Mouse (Mus musculus) limb, embryonic 15.5 days (tissue): ENCODE measurements around the gene Gm3625. TPM values are rescaled to one million over a fixed set of nuclear protein-coding genes. Genes with fewer than 3 reads are reported as not detected.
"Not testable (repeated sequence)": the region's sequence is repeated elsewhere in the genome, so short reads cannot be mapped to it uniquely, and the experiment has no call there.

Source experiments
- ATAC-seq: fragments of 200-750 bp; cut with Nextera tagmentation; 2 replicates; pipeline ENCODE4 v1.8.0; 2017; ENCODE audit warnings: low read depth, moderate TSS enrichment; ENCODE audit not compliant: insufficient number of reproducible peaks, low FRiP score, low TSS enrichment
- H3K27ac ChIP-seq: fragments of 300-500 bp; sonication (generic); 2 replicates; pipeline ENCODE4 v1.5.1; 2015; ENCODE audit warnings: moderate library complexity, mild to moderate bottlenecking, inconsistent platforms
- H3K27me3 ChIP-seq: fragments of 300-500 bp; sonication (generic); 2 replicates; pipeline ENCODE4 v1.6.1; 2015; ENCODE audit warnings: inconsistent platforms
- H3K36me3 ChIP-seq: fragments of 300-500 bp; sonication (generic); 2 replicates; pipeline ENCODE4 v1.6.1; 2015; ENCODE audit warnings: inconsistent platforms
- H3K4me1 ChIP-seq: fragments of 300-500 bp; sonication (generic); 2 replicates; pipeline ENCODE4 v1.6.1; 2015; ENCODE audit warnings: inconsistent platforms
- H3K4me2 ChIP-seq: fragments of 300-500 bp; sonication (generic); 2 replicates; pipeline ENCODE4 v1.6.1; 2015; ENCODE audit warnings: mild to moderate bottlenecking, inconsistent platforms
- H3K4me3 ChIP-seq: fragments of 300-500 bp; sonication (generic); 2 replicates; pipeline ENCODE4 v1.5.1; 2015; ENCODE audit warnings: mild to moderate bottlenecking, inconsistent platforms
- H3K9ac ChIP-seq: fragments of 300-500 bp; sonication (generic); 2 replicates; pipeline ENCODE4 v1.6.1; 2015; ENCODE audit warnings: inconsistent platforms
- H3K9me3 ChIP-seq: fragments of 300-500 bp; sonication (generic); 2 replicates; pipeline ENCODE4 v1.6.1; 2016; ENCODE audit warnings: inconsistent platforms
- WGBS: fragments of 180-500 bp; shearing (Covaris S2); methylation state at CpG from one replicate; pipeline ENCODE4 v1.1.7; 2015; 5-methylcytosine and 5-hydroxymethylcytosine counted together
- polyA plus RNA-seq: library from polyadenylated mRNA; unstranded; fragments of >200 nt; fragmentation: Nextera tagmentation; extraction: Ambion mirVana; gene quantifications from 2 replicates; pipeline ENCODE4 v1.2.1, GENCODE M21; 2015

Gene Gm3625
- polyA plus RNA-seq, 1 experiment from 2014 or later: not detected

DNA sequence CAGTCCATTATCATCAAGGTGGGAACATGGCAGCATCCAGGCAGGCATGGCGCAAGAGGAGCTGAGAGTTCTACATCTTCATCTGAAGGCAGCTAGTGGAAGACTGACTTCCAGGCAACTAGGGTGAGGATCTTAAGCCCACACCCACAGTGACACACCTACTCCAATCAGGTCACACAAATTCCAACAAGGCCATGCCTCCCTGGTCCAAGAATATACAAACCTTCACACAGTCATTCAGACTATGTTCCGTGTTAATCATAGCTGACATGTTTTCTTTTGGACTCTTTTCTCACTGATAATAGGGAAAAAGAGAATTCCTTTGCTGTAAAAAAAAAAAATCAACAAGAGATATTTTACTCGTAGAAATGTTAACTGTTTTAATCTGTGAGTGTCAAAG is 39.0 kb downstream of the Gm3625 start:
- H3K9me3 ChIP-seq, H3K9ac ChIP-seq, H3K27ac ChIP-seq, H3K36me3 ChIP-seq, H3K4me3 ChIP-seq, ATAC-seq, H3K4me1 ChIP-seq, H3K27me3 ChIP-seq, H3K4me2 ChIP-seq: not testable (repeated sequence)
- WGBS: 85% methylated on average over 3 of the region's 3 CpGs

DNA sequence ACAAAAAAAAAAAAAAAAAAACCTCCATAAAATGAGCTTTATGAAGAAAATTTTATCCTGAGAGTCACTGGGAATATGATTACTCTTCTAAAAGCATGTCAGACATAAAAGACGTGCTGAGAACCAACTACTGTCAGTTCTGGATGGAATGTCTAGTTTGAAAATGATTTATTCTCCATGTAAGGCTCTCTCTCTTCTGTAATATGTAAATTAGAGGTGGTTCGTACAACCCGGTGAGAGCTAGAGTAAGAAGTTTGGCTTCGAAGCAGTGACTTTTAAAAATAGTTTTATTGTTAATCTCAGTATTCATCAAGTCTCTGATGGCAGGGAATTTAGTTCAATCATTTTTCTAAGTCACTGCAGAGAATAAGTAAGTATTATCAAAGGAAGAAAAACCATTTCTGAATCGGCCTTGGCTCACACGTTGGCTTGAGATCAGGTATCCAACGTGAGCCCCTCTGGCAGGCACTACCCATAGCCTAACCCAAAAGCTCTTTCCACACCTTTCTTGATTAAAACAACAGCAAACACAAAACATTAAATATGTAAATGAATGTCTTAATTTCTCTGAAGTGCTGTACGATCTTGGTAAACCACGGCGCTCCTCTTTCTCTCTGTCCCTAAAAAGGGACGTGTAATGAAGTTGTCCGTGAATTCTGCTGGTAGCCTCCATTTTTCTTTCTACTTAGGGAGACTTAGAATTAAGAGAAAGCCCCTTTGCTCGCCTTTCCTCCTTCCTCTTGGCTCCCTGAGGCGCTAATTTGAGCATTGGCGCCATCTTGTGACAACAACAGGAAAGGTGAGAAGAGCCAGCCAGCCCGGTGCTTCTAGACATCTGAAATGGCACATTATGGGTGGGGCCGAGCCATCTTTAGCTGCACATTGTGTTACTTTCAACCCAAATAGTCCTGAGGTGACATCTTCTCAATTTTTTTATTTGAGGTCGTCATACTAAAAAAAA is 44.4 kb downstream of the Gm3625 start:
- no peaks in the 10 kb centered on the region for H3K9me3 ChIP-seq
- no peak overlapping the region for H3K9ac ChIP-seq
- no peaks in the 10 kb centered on the region for H3K36me3 ChIP-seq
- peaks cover 19% of the 10 kb centered on the region for H3K4me1 ChIP-seq
- H3K27ac ChIP-seq: peak overlapping the region; percentile 57; the same call in 1 of the 2 replicates
- WGBS: 13% methylated on average over 18 of the region's 18 CpGs
- no peaks in the 10 kb centered on the region for H3K27me3 ChIP-seq
- H3K4me2 ChIP-seq: peak overlapping the region; percentile 41
- peak overlapping the region; percentile 27 for H3K4me3 ChIP-seq
- ATAC-seq: no peak

- no peak for ATAC-seq
- no peaks in the 10 kb centered on the region for H3K36me3 ChIP-seq
- no peak overlapping the region for H3K4me3 ChIP-seq
- H3K4me1 ChIP-seq: peaks cover 19% of the 10 kb centered on the region
- H3K27me3 ChIP-seq: no peaks in the 10 kb centered on the region
- H3K27ac ChIP-seq: peak overlapping the region; percentile 57; the same call in 1 of the 2 replicates
- no peak overlapping the region; the same call in 1 of the 2 replicates for H3K4me2 ChIP-seq
- whole genome bisulfite sequencing: 47% methylated on average over 14 of the region's 14 CpGs
- H3K9me3 ChIP-seq: no peaks in the 10 kb centered on the region
- no peak overlapping the region for H3K9ac ChIP-seq
Observed at GRCm38 (mm10) chr12:4547557-4547956, 45.2 kb downstream of the Gm3625 start.

DNA sequence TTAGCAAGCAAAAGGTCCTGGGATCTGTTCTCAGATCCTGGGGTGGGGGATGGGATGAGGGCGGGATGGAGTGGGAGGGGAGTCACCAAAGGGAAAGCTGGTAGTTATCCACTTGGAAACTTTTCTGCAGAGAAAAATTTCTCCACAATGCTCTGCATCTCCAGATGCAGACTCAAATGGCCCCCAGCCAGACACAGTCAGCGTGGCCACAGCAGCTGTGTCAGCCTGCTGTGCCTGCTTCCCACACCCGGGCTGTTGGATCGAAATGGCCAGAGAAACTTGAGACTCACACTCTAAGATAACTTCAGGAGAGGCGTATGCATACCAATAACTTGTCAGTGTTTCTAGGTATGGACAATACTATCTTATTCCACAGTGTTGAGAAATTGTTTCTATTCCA is 46.2 kb downstream of the Gm3625 start:
- no peak overlapping the region for H3K9ac ChIP-seq

DNA sequence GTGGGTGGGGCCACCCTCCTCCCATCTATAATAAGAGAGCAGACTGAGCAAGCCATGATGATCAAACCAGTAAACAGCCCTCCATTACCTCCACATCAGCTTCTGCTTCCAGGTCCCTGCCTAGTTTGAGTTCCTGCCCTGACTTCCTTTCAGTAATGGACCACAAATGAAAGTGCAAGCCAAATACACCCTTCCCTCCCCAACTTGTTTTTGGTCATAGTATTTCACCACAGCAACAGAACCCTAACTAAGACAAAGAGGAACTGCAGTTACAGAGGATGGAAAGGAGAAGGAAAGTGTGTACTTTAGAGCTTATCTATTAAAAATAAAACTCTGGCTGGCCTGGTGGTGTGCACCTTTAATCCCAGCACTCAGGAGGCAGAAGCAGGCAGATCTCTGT is 47.3 kb downstream of the Gm3625 start:
- Histone ChIP-seq H3K4me3 (no peak overlapping the region), H3K27me3 (no peaks in the 10 kb centered on the region), H3K9ac (no peak overlapping the region), H3K27ac (no peak overlapping the region), H3K4me1 (peaks cover 14% of the 10 kb centered on the region), H3K36me3 (no peaks in the 10 kb centered on the region), H3K4me2 (no peak overlapping the region), H3K9me3 (no peaks in the 10 kb centered on the region)
- ATAC-seq: no peak

More for the DNA sequence above, 46.2 kb downstream of the Gm3625 start:
- peak; percentile 44; the same call in 1 of the 2 replicates for ATAC-seq
- no peaks in the 10 kb centered on the region for H3K36me3 ChIP-seq
- H3K4me2 ChIP-seq: no peak overlapping the region
- H3K9me3 ChIP-seq: no peaks in the 10 kb centered on the region
- peaks cover 14% of the 10 kb centered on the region for H3K4me1 ChIP-seq
- no peak overlapping the region for H3K27ac ChIP-seq
- no peaks in the 10 kb centered on the region for H3K27me3 ChIP-seq
- 27% methylated on average over 5 of the region's 5 CpGs for WGBS
- no peak overlapping the region for H3K4me3 ChIP-seq

- WGBS: 92% methylated on average over 5 of the region's 5 CpGs
- H3K4me1 ChIP-seq: peaks cover 14% of the 10 kb centered on the region
- ATAC-seq: no peak
- H3K9ac ChIP-seq: no peak overlapping the region
- no peaks in the 10 kb centered on the region for H3K36me3 ChIP-seq
- H3K27ac ChIP-seq: no peak overlapping the region
- H3K9me3 ChIP-seq: no peaks in the 10 kb centered on the region
- no peak overlapping the region for H3K4me3 ChIP-seq
- no peak overlapping the region for H3K4me2 ChIP-seq
- no peaks in the 10 kb centered on the region for H3K27me3 ChIP-seq
Observed at GRCm38 (mm10) chr12:4544400-4544919, 48.3 kb downstream of the Gm3625 start.

Other genes starting within 250 kb of the Gm3625 start
- gene Ncoa1, start 115.7 kb downstream of the Gm3625 start, polyA plus RNA-seq: 10.6 and 12.4 TPM in 2 replicates
- 33.8 and 39.3 TPM in 2 replicates for gene Itsn2, start 289 bp downstream of the Gm3625 start, polyA plus RNA-seq
- 0.20 and 0.52 TPM in 2 replicates for gene Fam228a, start 145.5 kb upstream of the Gm3625 start, polyA plus RNA-seq
- 3.6 and 3.9 TPM in 2 replicates for gene Pfn4, start 176.1 kb upstream of the Gm3625 start, polyA plus RNA-seq
- 3.6 and 5.1 TPM in 2 replicates for gene Fam228b, start 176.3 kb upstream of the Gm3625 start, polyA plus RNA-seq
- gene Sf3b6, start 224.6 kb upstream of the Gm3625 start, polyA plus RNA-seq: 184 and 205 TPM in 2 replicates
- 14.0 and 15.2 TPM in 2 replicates for gene Fkbp1b, start 248.7 kb upstream of the Gm3625 start, polyA plus RNA-seq